Mouse (Mus musculus): ENCODE results near the gene Cdr2l. TPM values are rescaled to one million over a fixed set of nuclear protein-coding genes. Genes with fewer than 3 reads are reported as not detected.

The Cdr2l gene
- polyA plus RNA-seq, 1 experiment from 2014 or later, result 1.3 TPM

- H3K36me3 ChIP-seq (replicated peaks; ENCODE audit: insufficient read depth, low read length), result no peaks in the 10 kb centered on the region; the same call in 1 of the 2 replicates
- peak overlapping the region; percentile 13 for H3K4me3 ChIP-seq (ENCODE audit: low read depth, low read length)
- ATAC-seq (peak; percentile 53; the same call in 1 of the 2 replicates), DNase-seq (peak; percentile 35)
- peak overlapping the region; percentile 61 for H3K4me2 ChIP-seq (ENCODE audit: low read depth, low read length)
- 64% methylated on average over 34 of the region's 34 CpGs for WGBS (ENCODE audit: insufficient replicate concordance)
- no peaks in the 10 kb centered on the region for H3K9me3 ChIP-seq (ENCODE audit: low read length)
- TF ChIP-seq EP300 (IDR thresholded peaks at IDR 0.05; ENCODE audit: low read depth), result no peak
- TF ChIP-seq CTCF (IDR thresholded peaks at IDR 0.05; ENCODE audit: low read depth), result no peak
- H3K27ac ChIP-seq (ENCODE audit: low read depth), result no peak overlapping the region
- H3K27me3 ChIP-seq (ENCODE audit: insufficient read depth, low read length), result no peaks in the 10 kb centered on the region
- H3K4me1 ChIP-seq (ENCODE audit: insufficient read depth), result no peaks in the 10 kb centered on the region
- no peak overlapping the region for H3K9ac ChIP-seq (replicated peaks)
These were observed 12.1 kb downstream of the Cdr2l start for GRCm38 (mm10) chr11:115393721-115394325.

GRCm38 (mm10) chr11:115398085-115398484, 16.4 kb downstream of the Cdr2l start:
- DNase-seq (no peak), ATAC-seq (no peak)
- Histone ChIP-seq H3K27ac (ENCODE audit: low read depth) (no peak overlapping the region), H3K4me1 (ENCODE audit: insufficient read depth) (peaks cover 1% of the 10 kb centered on the region; the same call in 1 of the 2 replicates), H3K9ac (replicated peaks) (no peak overlapping the region), H3K27me3 (ENCODE audit: insufficient read depth, low read length) (no peaks in the 10 kb centered on the region), H3K4me2 (ENCODE audit: low read depth, low read length) (no peak overlapping the region), H3K4me3 (ENCODE audit: low read depth, low read length) (no peak overlapping the region), H3K9me3 (ENCODE audit: low read length) (no peaks in the 10 kb centered on the region), H3K36me3 (replicated peaks; ENCODE audit: insufficient read depth, low read length) (no peaks in the 10 kb centered on the region; the same call in 1 of the 2 replicates)
- WGBS (ENCODE audit: insufficient replicate concordance), result 51% methylated on average over 7 of the region's 7 CpGs
- TF ChIP-seq CTCF (IDR thresholded peaks at IDR 0.05; ENCODE audit: low read depth) (no peak), EP300 (IDR thresholded peaks at IDR 0.05; ENCODE audit: low read depth) (no peak)

GRCm38 (mm10) chr11:115400126-115400525, 18.4 kb downstream of the Cdr2l start:
- H3K27ac ChIP-seq (ENCODE audit: low read depth), result no peak overlapping the region
- no peaks in the 10 kb centered on the region for H3K27me3 ChIP-seq (ENCODE audit: insufficient read depth, low read length)
- H3K36me3 ChIP-seq (replicated peaks; ENCODE audit: insufficient read depth, low read length), result no peaks in the 10 kb centered on the region
- WGBS (ENCODE audit: insufficient replicate concordance), result 67% methylated on average over 3 of the region's 3 CpGs
- H3K9me3 ChIP-seq (ENCODE audit: low read length), result no peaks in the 10 kb centered on the region
- no peak overlapping the region for H3K9ac ChIP-seq (replicated peaks)
- TF ChIP-seq EP300 (IDR thresholded peaks at IDR 0.05; ENCODE audit: low read depth), result no peak
- no peak for TF ChIP-seq CTCF (IDR thresholded peaks at IDR 0.05; ENCODE audit: low read depth)
- DNase-seq, result no peak
- no peak overlapping the region for H3K4me2 ChIP-seq (ENCODE audit: low read depth, low read length)
- no peak for ATAC-seq
- no peak overlapping the region for H3K4me3 ChIP-seq (ENCODE audit: low read depth, low read length)
- H3K4me1 ChIP-seq (ENCODE audit: insufficient read depth), result peaks cover 15% of the 10 kb centered on the region

DNA sequence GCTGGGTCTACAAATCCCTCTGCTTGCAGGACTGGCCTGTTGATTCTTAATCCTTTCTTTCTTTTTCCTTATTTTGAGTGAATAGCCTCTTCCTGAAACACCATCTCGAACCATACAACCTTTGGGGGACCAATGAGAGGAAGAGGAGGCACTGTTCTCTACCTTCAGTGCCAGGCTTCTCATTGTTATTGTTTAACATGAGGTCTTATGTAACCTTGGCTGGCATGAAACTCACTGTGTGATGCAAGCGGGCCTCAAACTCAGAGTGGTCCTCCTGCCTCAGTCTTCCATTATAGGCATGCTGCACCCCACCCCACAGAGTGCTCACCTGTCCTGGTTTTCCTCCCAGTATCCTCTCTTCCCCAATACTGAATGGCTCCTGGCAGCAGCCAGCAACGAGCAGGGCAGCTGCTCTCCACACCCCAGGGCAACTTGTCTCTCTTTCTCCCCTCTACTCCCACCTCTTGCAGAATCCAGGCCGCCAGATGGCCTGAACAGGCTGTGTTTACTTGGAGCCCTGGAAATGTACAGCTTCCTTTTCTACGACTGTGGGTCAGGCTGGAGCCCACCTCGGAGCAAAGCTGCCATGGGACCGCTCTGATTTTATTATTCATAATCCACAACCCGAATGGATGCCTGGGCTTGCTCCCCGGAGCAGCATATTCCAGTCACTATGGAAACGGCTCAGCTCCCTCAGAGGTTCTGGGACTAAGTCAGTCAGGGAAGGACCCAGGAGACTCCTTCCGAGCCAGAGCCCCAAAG, 19.1 kb downstream of the Cdr2l start:
- no peak overlapping the region for H3K4me3 ChIP-seq (ENCODE audit: low read depth, low read length)
- H3K4me2 ChIP-seq (ENCODE audit: low read depth, low read length), result no peak overlapping the region
- peaks cover 15% of the 10 kb centered on the region for H3K4me1 ChIP-seq (ENCODE audit: insufficient read depth)
- H3K36me3 ChIP-seq (replicated peaks; ENCODE audit: insufficient read depth, low read length), result no peaks in the 10 kb centered on the region
- H3K27me3 ChIP-seq (ENCODE audit: insufficient read depth, low read length), result no peaks in the 10 kb centered on the region
- TF ChIP-seq EP300 (IDR thresholded peaks at IDR 0.05; ENCODE audit: low read depth), result no peak
- no peak for TF ChIP-seq CTCF (IDR thresholded peaks at IDR 0.05; ENCODE audit: low read depth)
- WGBS (ENCODE audit: insufficient replicate concordance), result 56% methylated on average over 11 of the region's 11 CpGs
- DNase-seq (no peak), ATAC-seq (no peak)
- H3K27ac ChIP-seq (ENCODE audit: low read depth), result no peak overlapping the region
- H3K9ac ChIP-seq (replicated peaks), result no peak overlapping the region
- H3K9me3 ChIP-seq (ENCODE audit: low read length), result no peaks in the 10 kb centered on the region

DNA sequence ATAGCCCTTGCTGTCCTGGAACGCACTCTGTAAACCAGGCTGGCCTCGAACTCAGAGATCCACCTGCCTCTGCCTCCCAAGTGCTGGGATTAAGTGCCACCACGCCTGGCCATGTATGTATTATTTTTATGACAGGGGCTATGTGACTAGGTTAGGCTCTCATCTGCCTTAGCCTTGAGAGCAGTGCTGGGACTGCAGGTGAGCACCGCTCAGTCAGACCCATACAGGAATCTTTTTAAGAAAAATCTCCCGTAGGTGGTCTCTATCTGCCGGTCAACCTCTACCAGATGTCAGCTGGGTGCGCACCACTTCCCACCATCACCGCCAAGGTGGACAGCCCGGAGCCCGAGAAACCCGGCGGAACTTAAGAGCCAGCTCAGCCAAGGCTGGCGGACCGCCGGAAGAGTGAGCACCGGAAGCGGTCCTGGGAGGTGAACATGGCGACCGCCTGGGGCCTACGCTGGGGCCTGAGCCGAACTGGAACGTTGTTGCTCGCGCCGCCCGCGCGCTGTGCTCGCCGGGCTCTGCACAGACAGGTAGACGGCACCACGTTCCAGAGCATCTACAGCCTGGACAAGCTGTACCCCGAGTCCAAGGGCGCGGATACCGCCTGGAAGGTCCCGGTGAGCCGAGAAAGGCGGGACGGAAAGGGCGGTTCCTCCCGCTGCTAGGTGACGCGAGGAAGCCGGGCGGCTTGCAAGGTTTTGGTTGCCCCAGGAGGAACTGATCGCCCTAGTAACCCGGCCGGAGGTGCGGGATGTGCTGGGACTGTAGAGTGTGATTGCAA, 21.8 kb downstream of the Cdr2l start, which contains the start of gene Mrpl58:
TSS of gene Mrpl58 (plus strand) at position 415 of the 787 bp plus-strand sequence.
- Histone ChIP-seq H3K9ac (replicated peaks) (peak within 1 kb of the TSS; percentile 91), H3K36me3 (replicated peaks; ENCODE audit: insufficient read depth, low read length) (no peaks in the 10 kb centered on the region), H3K4me1 (ENCODE audit: insufficient read depth) (peaks cover 19% of the 10 kb centered on the region), H3K4me2 (ENCODE audit: low read depth, low read length) (peak within 1 kb of the TSS; percentile 94), H3K27me3 (ENCODE audit: insufficient read depth, low read length) (no peaks in the 10 kb centered on the region), H3K4me3 (ENCODE audit: low read depth, low read length) (peak within 1 kb of the TSS; percentile 97), H3K27ac (ENCODE audit: low read depth) (peak within 1 kb of the TSS; percentile 92), H3K9me3 (ENCODE audit: low read length) (no peaks in the 10 kb centered on the region)
- 4% methylated on average over 50 of the region's 50 CpGs for WGBS (ENCODE audit: insufficient replicate concordance)
- peak; percentile 87 for DNase-seq
- TF ChIP-seq CTCF (IDR thresholded peaks at IDR 0.05; ENCODE audit: low read depth) (no peak), EP300 (IDR thresholded peaks at IDR 0.05; ENCODE audit: low read depth) (peak; percentile 45; the same call in 1 of the 2 replicates)
- ATAC-seq, result peak; percentile 94

DNA sequence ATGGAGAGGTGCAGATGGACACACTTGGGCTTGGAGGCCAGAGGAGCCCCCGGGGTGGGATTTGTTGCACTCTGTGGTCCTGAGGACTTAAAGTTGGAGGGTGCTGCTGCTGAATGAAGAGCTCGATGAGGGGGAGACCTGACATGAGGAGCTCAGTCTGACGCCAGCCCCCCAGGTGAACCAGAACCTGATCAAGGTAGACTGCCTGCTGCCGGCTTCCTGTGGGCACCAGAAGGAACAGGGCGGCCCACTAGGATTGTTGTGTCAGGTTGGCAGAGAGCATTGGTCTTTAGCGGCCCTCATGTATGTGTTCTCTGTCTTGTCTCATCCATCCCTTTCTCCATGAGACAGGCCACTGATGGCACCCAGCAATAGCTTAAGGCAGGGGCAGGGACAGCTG, 24.0 kb downstream of the Cdr2l start:
- no peak for DNase-seq
- TF ChIP-seq CTCF (IDR thresholded peaks at IDR 0.05; ENCODE audit: low read depth), result no peak
- TF ChIP-seq EP300 (IDR thresholded peaks at IDR 0.05; ENCODE audit: low read depth), result no peak
- Histone ChIP-seq H3K27me3 (ENCODE audit: insufficient read depth, low read length) (no peaks in the 10 kb centered on the region), H3K27ac (ENCODE audit: low read depth) (no peak overlapping the region), H3K4me3 (ENCODE audit: low read depth, low read length) (no peak overlapping the region), H3K4me1 (ENCODE audit: insufficient read depth) (peaks cover 19% of the 10 kb centered on the region), H3K36me3 (replicated peaks; ENCODE audit: insufficient read depth, low read length) (peaks cover 8% of the 10 kb centered on the region), H3K4me2 (ENCODE audit: low read depth, low read length) (no peak overlapping the region), H3K9ac (replicated peaks) (no peak overlapping the region), H3K9me3 (ENCODE audit: low read length) (no peaks in the 10 kb centered on the region)
- no peak for ATAC-seq
- 89% methylated on average over 6 of the region's 6 CpGs for WGBS (ENCODE audit: insufficient replicate concordance)
